Mouse (Mus musculus) kidney, adult 2 months (tissue): ENCODE data around the gene Plekha6. TPM values are rescaled to one million over a fixed set of nuclear protein-coding genes. Genes with fewer than 3 reads are reported as not detected.
A peak's percentile ranks its signal among the peaks of the same experiment; 100 is the strongest.

Source experiments
- DNase-seq: peaks from one replicate; pipeline ENCODE4 v3.0.0; 2021
- H3K27ac ChIP-seq: fragments of 200-500 bp; 2 replicates; pipeline ENCODE4 v1.5.1; 2012; ENCODE audit warnings: low read depth, low read length, control low read depth, inconsistent platforms; ENCODE audit not compliant: insufficient read depth
- H3K27me3 ChIP-seq: fragments of 200-500 bp; replicated peaks from 2 replicates; pipeline ENCODE4 v1.6.1; 2012; ENCODE audit warnings: mild to moderate bottlenecking, moderate library complexity, low read length, inconsistent platforms; ENCODE audit not compliant: control insufficient read depth, insufficient read depth
- H3K36me3 ChIP-seq: fragments of 200-500 bp; 2 replicates; pipeline ENCODE4 v1.6.1; 2012; ENCODE audit warnings: mild to moderate bottlenecking, moderate library complexity, low read length, inconsistent platforms; ENCODE audit not compliant: control insufficient read depth, insufficient read depth
- H3K4me1 ChIP-seq: fragments of 200-500 bp; 2 replicates; pipeline ENCODE4 v1.6.1; 2011; ENCODE audit warnings: low read length; ENCODE audit not compliant: control insufficient read depth, insufficient read depth
- H3K4me3 ChIP-seq: fragments of 200-500 bp; 2 replicates; pipeline ENCODE4 v1.5.1; 2011; ENCODE audit warnings: mild to moderate bottlenecking, low read depth, low read length, control low read depth; ENCODE audit not compliant: insufficient read depth
- CTCF ChIP-seq: fragments of 200-500 bp; conservative IDR thresholded peaks from 2 replicates; pipeline ENCODE4 v1.5.1; 2011; ENCODE audit warnings: low read depth, mild to moderate bottlenecking, control low read depth, low read length, moderate library complexity, mixed read lengths; ENCODE audit not compliant: insufficient read depth, insufficient read length
- POLR2A ChIP-seq: fragments of 200-500 bp; IDR thresholded peaks from one replicate; pipeline ENCODE4 v1.6.1; 2011; ENCODE audit warnings: low read depth, low read length, control low read depth
- WGBS: fragments of 180-500 bp; shearing (Covaris S2); methylation state at CpG from one replicate; pipeline ENCODE4 v1.1.7; 2018; 5-methylcytosine and 5-hydroxymethylcytosine counted together
- polyA plus RNA-seq: library from polyadenylated mRNA; depleted of rRNA; stranded (reverse); fragments of >200 nt; gene quantifications from 2 replicates; pipeline ENCODE4 v1.2.3, GENCODE M21; 2012

Plekha6 gene
- polyA plus RNA-seq, 1 experiment: 91.4 TPM

GRCm38 (mm10) chr1:133182706-133183095, 18.7 kb downstream of the Plekha6 start:
- DNase-seq: no peak
- Histone ChIP-seq H3K4me3 (peak overlapping the region; percentile 42), H3K27ac (no peak overlapping the region), H3K27me3 (no peaks in the 10 kb centered on the region), H3K36me3 (no peaks in the 10 kb centered on the region), H3K4me1 (no peaks in the 10 kb centered on the region)
- TF ChIP-seq CTCF: no peak
- TF ChIP-seq POLR2A: no peak
- WGBS: 19% methylated on average over 16 of the region's 16 CpGs

- WGBS: 71% methylated on average over 16 of the region's 16 CpGs
- Histone ChIP-seq H3K4me3 (no peak overlapping the region), H3K27me3 (no peaks in the 10 kb centered on the region), H3K27ac (no peak overlapping the region), H3K4me1 (no peaks in the 10 kb centered on the region), H3K36me3 (no peaks in the 10 kb centered on the region)
- no peak for DNase-seq
- TF ChIP-seq CTCF (no peak), POLR2A (no peak)
These were observed 19.3 kb downstream of the Plekha6 start for GRCm38 (mm10) chr1:133183141-133183925.

- TF ChIP-seq CTCF: no peak
- TF ChIP-seq POLR2A: no peak
- H3K27ac ChIP-seq: no peak overlapping the region
- no peak for DNase-seq
These were observed 24.1 kb downstream of the Plekha6 start for GRCm38 (mm10) chr1:133187948-133188680.

GRCm38 (mm10) chr1:133188719-133189118, 24.7 kb downstream of the Plekha6 start:
- DNase-seq: no peak
- Histone ChIP-seq H3K4me1 (no peaks in the 10 kb centered on the region), H3K27ac (no peak overlapping the region), H3K27me3 (no peaks in the 10 kb centered on the region), H3K4me3 (no peak overlapping the region), H3K36me3 (no peaks in the 10 kb centered on the region)
- WGBS: 83% methylated on average over 8 of the region's 8 CpGs
- TF ChIP-seq POLR2A: no peak
- TF ChIP-seq CTCF: no peak

More at GRCm38 (mm10) chr1:133187948-133188680, 24.1 kb downstream of the Plekha6 start:
- WGBS: 52% methylated on average over 4 of the region's 4 CpGs
- H3K36me3 ChIP-seq: no peaks in the 10 kb centered on the region
- no peak overlapping the region for H3K4me3 ChIP-seq
- no peaks in the 10 kb centered on the region for H3K4me1 ChIP-seq
- no peaks in the 10 kb centered on the region for H3K27me3 ChIP-seq

DNA sequence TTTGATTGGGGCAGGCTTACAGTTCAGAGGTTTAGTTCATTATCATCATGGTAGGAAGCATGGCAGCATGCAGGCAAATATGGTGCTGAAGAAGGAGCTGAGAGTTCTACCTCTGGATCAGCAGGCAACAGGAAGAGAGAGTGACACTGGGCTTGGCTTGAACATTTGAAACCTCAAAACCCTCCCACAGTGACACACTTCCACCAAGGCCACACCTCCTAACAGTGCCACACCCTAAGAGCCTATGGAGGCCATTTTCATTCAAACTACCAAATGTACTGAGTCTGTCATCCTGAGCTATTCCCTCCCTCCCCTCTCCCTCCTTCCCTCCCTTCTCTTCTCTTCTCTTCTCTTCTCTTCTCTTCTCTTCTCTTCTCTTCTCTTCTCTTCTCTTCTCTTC, 25.5 kb downstream of the Plekha6 start:
- TF ChIP-seq POLR2A (no peak), CTCF (no peak)
- Histone ChIP-seq H3K27ac (no peak overlapping the region), H3K4me1 (no peaks in the 10 kb centered on the region), H3K27me3 (no peaks in the 10 kb centered on the region), H3K36me3 (no peaks in the 10 kb centered on the region), H3K4me3 (no peak overlapping the region)
- no peak for DNase-seq

DNA sequence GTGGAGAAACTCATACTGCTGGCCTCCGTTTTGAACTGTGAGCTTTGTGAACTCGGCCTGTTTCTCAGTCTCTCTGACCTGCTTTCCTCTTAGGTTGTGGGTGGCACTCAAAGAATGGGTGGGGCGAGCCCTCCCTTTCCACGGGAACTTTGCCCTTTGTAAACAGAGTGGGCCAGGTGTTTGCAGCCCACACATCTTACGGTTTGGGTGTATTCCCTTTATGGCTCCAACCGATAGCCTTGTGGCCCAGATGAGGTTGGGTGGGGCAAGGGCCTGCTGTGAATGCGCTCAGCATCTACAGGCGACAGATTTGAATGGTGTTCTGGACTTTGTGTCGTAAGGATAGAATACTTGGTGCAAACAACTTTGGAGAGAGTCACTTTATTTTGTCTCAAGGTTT, 26.5 kb downstream of the Plekha6 start:
- Histone ChIP-seq H3K36me3 (no peaks in the 10 kb centered on the region), H3K27ac (no peak overlapping the region), H3K4me1 (no peaks in the 10 kb centered on the region), H3K27me3 (no peaks in the 10 kb centered on the region), H3K4me3 (no peak overlapping the region)
- 80% methylated on average over 9 of the region's 9 CpGs for WGBS
- no peak for DNase-seq
- no peak for TF ChIP-seq POLR2A
- no peak for TF ChIP-seq CTCF

DNA sequence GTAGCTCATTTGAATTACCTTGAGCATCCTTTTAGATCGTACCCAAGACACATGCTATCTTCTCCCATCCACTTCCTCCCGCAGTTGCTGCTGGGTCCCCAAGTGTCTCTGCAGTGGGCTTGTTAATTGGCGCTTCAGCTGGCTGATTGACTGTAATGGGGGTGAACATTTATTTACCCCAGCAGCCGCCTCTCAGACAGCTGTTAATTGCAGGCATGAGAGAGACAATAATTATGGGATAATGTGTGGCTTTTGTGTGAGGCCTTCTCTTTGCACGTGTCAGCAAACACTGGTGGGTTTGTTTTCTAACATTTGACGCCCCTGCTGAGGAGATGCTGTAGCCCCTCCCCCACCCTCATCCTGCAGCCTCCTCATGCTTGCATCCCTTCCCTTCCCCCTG, 32.2 kb downstream of the Plekha6 start:
- H3K4me3 ChIP-seq: no peak overlapping the region
- no peak for TF ChIP-seq CTCF
- TF ChIP-seq POLR2A: no peak
- H3K27ac ChIP-seq: no peak overlapping the region
- DNase-seq: no peak
- 80% methylated on average over 6 of the region's 6 CpGs for WGBS
- H3K27me3 ChIP-seq: no peaks in the 10 kb centered on the region
- peaks cover 2% of the 10 kb centered on the region; the same call in 1 of the 2 replicates for H3K4me1 ChIP-seq
- no peaks in the 10 kb centered on the region for H3K36me3 ChIP-seq
